Comparison of ENCODE assay signal across 8 mouse cellular contexts in the genomic region with DNA sequence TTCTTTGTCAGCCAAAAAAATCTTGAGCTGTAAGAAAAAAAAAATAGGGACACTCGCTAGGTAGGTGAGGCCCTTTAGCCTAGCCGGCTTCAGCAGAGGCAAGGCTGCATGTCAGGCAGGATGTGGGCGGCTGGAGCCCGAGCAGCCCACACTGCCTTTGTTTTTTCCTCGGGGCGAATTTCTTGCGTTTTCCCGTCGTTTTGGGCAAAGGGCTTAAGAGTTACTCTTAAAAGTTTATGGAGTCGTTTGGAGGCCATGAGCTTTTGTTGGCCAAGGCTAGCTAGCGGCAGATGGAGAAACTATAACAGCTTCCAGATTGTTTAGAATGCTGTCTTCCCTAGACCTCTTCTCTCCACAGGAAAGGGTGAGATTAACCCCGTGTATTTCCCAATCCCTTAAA. TPM values are rescaled to one million over a fixed set of nuclear protein-coding genes. Genes with fewer than 3 reads are reported as not detected.
DNase-seq lines count a peak whose midpoint lies in the region; ATAC-seq and TF ChIP-seq lines count a peak whose summit lies in the region.

No protein-coding gene starts in this region.

- TF ChIP-seq CTCF in heart, postnatal 0 days (IDR thresholded peaks at IDR 0.05; ENCODE audit: low read depth) = no peak

- H3K27ac ChIP-seq in kidney, embryonic 16.5 days (ENCODE audit: low read length) = peak overlapping the region; percentile 85
- H3K27ac ChIP-seq in heart, postnatal 0 days (ENCODE audit: low read depth) = peak overlapping the region; percentile 75

- peak overlapping the region; percentile 73 for H3K4me3 ChIP-seq in kidney, embryonic 16.5 days (ENCODE audit: low read length)
- H3K4me3 ChIP-seq in heart, postnatal 0 days (ENCODE audit: low read depth, low read length) = peak overlapping the region; percentile 80

- DNase-seq in kidney, postnatal 25 days = no peak
- peak; percentile 44 for DNase-seq in adipocyte (ENCODE audit: low spot score)
- DNase-seq in heart, postnatal 0 days (ENCODE audit: low spot score) = peak; percentile 9
- no peak for DNase-seq in urinary bladder, postnatal 25 days (ENCODE audit: low spot score)
- DNase-seq in adrenal gland, postnatal 25 days = no peak
- DNase-seq in frontal cortex, adult 2 months (ENCODE audit: extremely low spot score in 1 of 2, low spot score in 1 of 2) = no peak

- peaks cover 8% of the 10 kb centered on the region for H3K4me1 ChIP-seq in kidney, embryonic 16.5 days (ENCODE audit: insufficient read depth, low read length)
- peaks cover 5% of the 10 kb centered on the region; the same call in 1 of the 2 replicates for H3K4me1 ChIP-seq in heart, postnatal 0 days (ENCODE audit: control insufficient read depth, insufficient read depth)

- no peaks in the 10 kb centered on the region for H3K27me3 ChIP-seq in kidney, embryonic 16.5 days (ENCODE audit: insufficient read depth, low read length)
- H3K27me3 ChIP-seq in heart, postnatal 0 days (ENCODE audit: control insufficient read depth, insufficient read depth, low read length) = no peaks in the 10 kb centered on the region

- H3K36me3 ChIP-seq in kidney, embryonic 16.5 days (ENCODE audit: insufficient read depth, low read length) = peaks cover 22% of the 10 kb centered on the region; the same call in 1 of the 2 replicates
- peaks cover 42% of the 10 kb centered on the region for H3K36me3 ChIP-seq in heart, postnatal 0 days (replicated peaks; ENCODE audit: control insufficient read depth, insufficient read depth, low read length)

- no peak for TF ChIP-seq EP300 in heart, postnatal 0 days (IDR thresholded peaks at IDR 0.05; ENCODE audit: low read depth)

- peak overlapping the region; percentile 80 for H3K9ac ChIP-seq in kidney, embryonic 16.5 days (replicated peaks; ENCODE audit: low read length)
- peak overlapping the region; percentile 72 for H3K9ac ChIP-seq in heart, postnatal 0 days (replicated peaks; ENCODE audit: low read depth, low read length)

- 2% methylated on average over 12 of the region's 12 CpGs for WGBS in kidney, embryonic 16.5 days
- WGBS in heart, postnatal 0 days = 3% methylated on average over 12 of the region's 12 CpGs

- H3K4me2 ChIP-seq in kidney, embryonic 16.5 days (replicated peaks; ENCODE audit: low read depth, low read length) = peak overlapping the region; percentile 77
- peak overlapping the region; percentile 95 for H3K4me2 ChIP-seq in heart, postnatal 0 days (ENCODE audit: low read depth, low read length)

- no peaks in the 10 kb centered on the region for H3K9me3 ChIP-seq in kidney, embryonic 16.5 days (ENCODE audit: low read length)
- no peaks in the 10 kb centered on the region for H3K9me3 ChIP-seq in heart, postnatal 0 days (replicated peaks; ENCODE audit: control insufficient read depth, low read length)

- peak; percentile 57 for ATAC-seq in kidney, embryonic 16.5 days (ENCODE audit: low FRiP score, low TSS enrichment)
- ATAC-seq in heart, postnatal 0 days (ENCODE audit: insufficient read depth, low read depth) = no peak
- ATAC-seq in megakaryocyte progenitor cell, adult 5-6 weeks (replicated peaks; ENCODE audit: poor library complexity) = 0 out of 2 replicates have a peak, but pooled peaks have one; percentile 24

RNA-seq across cellular contexts. Expression of gene Lxn, which starts 0.7 kb away (rescaled TPM):
- polyA plus RNA-seq in kidney, embryonic 16.5 days (2015; fragmentation: Nextera tagmentation; extraction: Ambion mirVana) = 67.2 and 69.6 TPM in 2 replicates
- 10.2 and 22.5 TPM in 2 replicates for total RNA-seq in heart, postnatal 0 days (2014; rRNA removed; ENCODE audit: low replicate concordance)
- polyA plus RNA-seq in heart, postnatal 0 days (2015; fragmentation: Nextera tagmentation; extraction: Ambion mirVana) = 44.1 and 47.2 TPM in 2 replicates
- total RNA-seq in megakaryocyte progenitor cell, adult 5-6 weeks (2015) = 40.7 and 43.7 TPM in 2 replicates
- 9.1 and 13.7 TPM in 2 replicates for total RNA-seq in megakaryocyte progenitor cell, adult 5-6 weeks (2017)
- 19.8 and 21.5 TPM in 2 replicates for total RNA-seq in adrenal gland, postnatal 25 days (2021)
- 76.4 and 78.9 TPM in 2 replicates for polyA plus RNA-seq in frontal cortex, adult 2 months (2012; rRNA removed)

RNA-seq across cellular contexts. Expression of gene Gfm1, which starts 33.1 kb away (rescaled TPM):
- polyA plus RNA-seq in kidney, embryonic 16.5 days (2015; fragmentation: Nextera tagmentation; extraction: Ambion mirVana) = 63.5 and 66.3 TPM in 2 replicates
- total RNA-seq in heart, postnatal 0 days (2014; rRNA removed; ENCODE audit: low replicate concordance) = 118 and 147 TPM in 2 replicates
- polyA plus RNA-seq in heart, postnatal 0 days (2015; fragmentation: Nextera tagmentation; extraction: Ambion mirVana) = 120 and 134 TPM in 2 replicates
- total RNA-seq in megakaryocyte progenitor cell, adult 5-6 weeks (2015) = 44.8 and 50.0 TPM in 2 replicates
- total RNA-seq in megakaryocyte progenitor cell, adult 5-6 weeks (2017) = 80.8 and 97.7 TPM in 2 replicates
- 78.8 and 97.6 TPM in 2 replicates for total RNA-seq in adrenal gland, postnatal 25 days (2021)
- 32.6 and 38.3 TPM in 2 replicates for polyA plus RNA-seq in frontal cortex, adult 2 months (2012; rRNA removed)

RNA-seq across cellular contexts. Expression of gene Rarres1, which starts 52.3 kb away (rescaled TPM):
- polyA plus RNA-seq in kidney, embryonic 16.5 days (2015; fragmentation: Nextera tagmentation; extraction: Ambion mirVana) = 3.5 and 4.6 TPM in 2 replicates
- 3.6 and 4.0 TPM in 2 replicates for total RNA-seq in heart, postnatal 0 days (2014; rRNA removed; ENCODE audit: low replicate concordance)
- 1.1 and 1.3 TPM in 2 replicates for polyA plus RNA-seq in heart, postnatal 0 days (2015; fragmentation: Nextera tagmentation; extraction: Ambion mirVana)
- 0.47 TPM in 1 of 2 replicates, not detected in the other for total RNA-seq in megakaryocyte progenitor cell, adult 5-6 weeks (2015)
- not detected in 2 replicates for total RNA-seq in megakaryocyte progenitor cell, adult 5-6 weeks (2017)
- 0.24 TPM in 1 of 2 replicates, not detected in the other for total RNA-seq in adrenal gland, postnatal 25 days (2021)
- 1.2 and 1.7 TPM in 2 replicates for polyA plus RNA-seq in frontal cortex, adult 2 months (2012; rRNA removed)

Comparison
In these comparisons a context has a peak if more than half of its experiments do, and no peak if none do; other contexts are left out.
1. DNase-seq: peak in adipocyte (single experiment) and heart, postnatal 0 days (single experiment); none in kidney, postnatal 25 days (0 of 2), urinary bladder, postnatal 25 days (single experiment), adrenal gland, postnatal 25 days (single experiment) and frontal cortex, adult 2 months (0 of 2).